ENCODE assay signal across 13 mouse cellular contexts in the genomic region with DNA sequence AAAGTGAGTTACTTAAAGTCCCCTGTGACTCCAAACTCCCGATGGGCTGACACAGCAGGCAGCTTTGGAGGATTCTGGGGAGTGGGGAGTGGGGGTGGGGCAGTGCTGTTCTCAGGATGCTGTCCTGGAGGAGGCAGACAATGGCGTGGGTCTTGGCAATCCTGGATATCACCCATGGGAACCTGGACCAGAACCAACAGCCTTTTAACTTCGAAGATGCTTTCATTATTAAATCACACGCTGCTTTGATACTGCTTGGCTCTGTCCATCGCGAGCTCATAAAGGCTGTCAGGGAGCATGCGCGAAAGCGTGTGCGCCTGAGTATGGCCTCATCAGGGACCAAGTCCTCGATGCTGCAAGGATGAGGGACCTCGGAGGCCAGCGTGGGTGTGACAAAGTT. TPM values are rescaled to one million over a fixed set of nuclear protein-coding genes. Genes with fewer than 3 reads are reported as not detected.
A peak's percentile ranks its signal among the peaks of the same experiment; 100 is the strongest.
DNase-seq lines count a peak whose midpoint lies in the region; ATAC-seq lines count a peak whose summit lies in the region.
"Had no signal": no experiment of that assay in that cellular context is flagged by ENCODE, and none has a peak within 500 bp of the region (broad histone marks: within the 10 kb centered on the region; RNA-seq: fewer than 3 reads in every experiment).

No protein-coding gene starts in this region.

- peak; percentile 39 for DNase-seq in cerebellum, adult 11-12 months
- no peak for DNase-seq in cerebellum, adult 9-11 months
- DNase-seq in kidney, postnatal 4 days = peak; percentile 23 to 40
- no peak for DNase-seq in kidney, adult 9 months
- DNase-seq in neural tube, embryonic 10.5 days (ENCODE audit: extremely low spot score, low spot score) = no peak
- DNase-seq: adrenal gland, postnatal 14 days; kidney, postnatal 25 days; right cerebral cortex, adult 18-20 months had no signal

- no peak overlapping the region for H3K27ac ChIP-seq in heart, embryonic 16.5 days (ENCODE audit: low read length)
- no peak overlapping the region for H3K27ac ChIP-seq in heart, embryonic 12.5 days (ENCODE audit: poor library complexity, severe bottlenecking)
- no peak overlapping the region for H3K27ac ChIP-seq in neural tube, embryonic 15.5 days (replicated peaks)
- H3K27ac ChIP-seq: liver, embryonic 14.5 days; neural tube, embryonic 12.5 days had no signal

- H3K4me2 ChIP-seq in heart, embryonic 16.5 days (ENCODE audit: low read depth, low read length) = peak overlapping the region; percentile 24; the same call in 1 of the 2 replicates
- H3K4me2 ChIP-seq in heart, embryonic 12.5 days = no peak overlapping the region
- peak overlapping the region; percentile 32 for H3K4me2 ChIP-seq in neural tube, embryonic 15.5 days
- H3K4me2 ChIP-seq: neural tube, embryonic 12.5 days had no signal

- H3K9me3 ChIP-seq in heart, embryonic 16.5 days (replicated peaks; ENCODE audit: control insufficient read depth, low read length) = no peaks in the 10 kb centered on the region
- H3K9me3 ChIP-seq in heart, embryonic 12.5 days (replicated peaks) = no peaks in the 10 kb centered on the region
- no peaks in the 10 kb centered on the region for H3K9me3 ChIP-seq in neural tube, embryonic 15.5 days (replicated peaks)
- H3K9me3 ChIP-seq: neural tube, embryonic 12.5 days had no signal

- no peak overlapping the region for H3K4me3 ChIP-seq in heart, embryonic 16.5 days (ENCODE audit: low read length)
- H3K4me3 ChIP-seq in heart, embryonic 12.5 days = no peak overlapping the region
- H3K4me3 ChIP-seq in neural tube, embryonic 15.5 days (replicated peaks) = no peak overlapping the region
- H3K4me3 ChIP-seq: neural tube, embryonic 12.5 days had no signal

- no peaks in the 10 kb centered on the region for H3K27me3 ChIP-seq in heart, embryonic 16.5 days (ENCODE audit: control insufficient read depth, insufficient read depth, low read length)
- no peaks in the 10 kb centered on the region for H3K27me3 ChIP-seq in heart, embryonic 12.5 days (replicated peaks)
- H3K27me3 ChIP-seq in neural tube, embryonic 15.5 days (replicated peaks) = no peaks in the 10 kb centered on the region
- H3K27me3 ChIP-seq: neural tube, embryonic 12.5 days had no signal

- no peaks in the 10 kb centered on the region for H3K36me3 ChIP-seq in heart, embryonic 16.5 days (ENCODE audit: control insufficient read depth, insufficient read depth)
- no peaks in the 10 kb centered on the region for H3K36me3 ChIP-seq in heart, embryonic 12.5 days
- H3K36me3 ChIP-seq in neural tube, embryonic 15.5 days = no peaks in the 10 kb centered on the region
- H3K36me3 ChIP-seq: neural tube, embryonic 12.5 days had no signal

- no peaks in the 10 kb centered on the region for H3K4me1 ChIP-seq in heart, embryonic 16.5 days (ENCODE audit: control insufficient read depth, insufficient read depth, low read length)
- H3K4me1 ChIP-seq in heart, embryonic 12.5 days (replicated peaks) = no peaks in the 10 kb centered on the region
- peaks cover 5% of the 10 kb centered on the region for H3K4me1 ChIP-seq in neural tube, embryonic 15.5 days
- H3K4me1 ChIP-seq: neural tube, embryonic 12.5 days had no signal

- no peak for ATAC-seq in heart, embryonic 16.5 days (replicated peaks; ENCODE audit: extremely low read depth, insufficient read depth, low FRiP score)
- no peak for ATAC-seq in heart, embryonic 12.5 days (ENCODE audit: insufficient number of reproducible peaks, low FRiP score)
- no peak for ATAC-seq in neural tube, embryonic 15.5 days (ENCODE audit: low FRiP score)

- 61% methylated on average over 13 of the region's 13 CpGs for WGBS in heart, embryonic 16.5 days
- 69% methylated on average over 13 of the region's 13 CpGs for WGBS in heart, embryonic 12.5 days
- WGBS in neural tube, embryonic 15.5 days = 62% methylated on average over 13 of the region's 13 CpGs

- no peak overlapping the region for H3K9ac ChIP-seq in heart, embryonic 16.5 days (ENCODE audit: low read length)
- no peak overlapping the region for H3K9ac ChIP-seq in heart, embryonic 12.5 days
- H3K9ac ChIP-seq in neural tube, embryonic 15.5 days (replicated peaks) = no peak overlapping the region
- H3K9ac ChIP-seq: liver, embryonic 14.5 days; neural tube, embryonic 12.5 days had no signal

RNA-seq across cellular contexts. Expression of gene Rnf182, which starts 12.5 kb away (rescaled TPM):
- polyA plus RNA-seq in heart, embryonic 16.5 days (2015; fragmentation: Nextera tagmentation; extraction: Ambion mirVana) = 1.7 and 2.3 TPM in 2 replicates
- 1.7 and 2.7 TPM in 2 replicates for polyA plus RNA-seq in heart, embryonic 12.5 days (2016; fragmentation: Nextera tagmentation; extraction: Ambion mirVana)
- 24.1 and 30.2 TPM in 2 replicates for polyA plus RNA-seq in neural tube, embryonic 15.5 days (2015; fragmentation: Nextera tagmentation; extraction: Ambion mirVana)

RNA-seq across cellular contexts. Expression of gene Mcur1, which starts 43.1 kb away (rescaled TPM):
- 14.7 and 16.9 TPM in 2 replicates for polyA plus RNA-seq in heart, embryonic 16.5 days (2015; fragmentation: Nextera tagmentation; extraction: Ambion mirVana)
- polyA plus RNA-seq in heart, embryonic 12.5 days (2016; fragmentation: Nextera tagmentation; extraction: Ambion mirVana) = 18.2 and 19.7 TPM in 2 replicates
- 6.5 and 8.2 TPM in 2 replicates for polyA plus RNA-seq in neural tube, embryonic 15.5 days (2015; fragmentation: Nextera tagmentation; extraction: Ambion mirVana)

Comparison
In these comparisons a context has a peak if more than half of its experiments do, and no peak if none do; other contexts are left out.
1. DNase-seq: peak in cerebellum, adult 11-12 months (single experiment) and kidney, postnatal 4 days (2 of 2); none in cerebellum, adult 9-11 months (single experiment), kidney, adult 9 months (single experiment) and neural tube, embryonic 10.5 days (single experiment).